Mouse (Mus musculus): ENCODE results near the gene Usp45. TPM values are rescaled to one million over a fixed set of nuclear protein-coding genes. Genes with fewer than 3 reads are reported as not detected.
"Not testable (repeated sequence)": the region's sequence is repeated elsewhere in the genome, so short reads cannot be mapped to it uniquely, and the experiment has no call there.

Usp45 gene
- total RNA-seq (2021): 10 to 100 TPM; 19.1 to 22.1 TPM
- long read RNA-seq, experiment 1, partial matches to known transcripts: 1 of 3 reads
- long read RNA-seq, experiment 1, other reads (novel, unspliced or antisense): 2 of 3 reads
- long read RNA-seq, experiment 2, partial matches to known transcripts: 1 of 1 reads
- long read RNA-seq, experiment 2, other reads (novel, unspliced or antisense): 0 of 1 reads

GRCm38 (mm10) chr4:21766863-21767304, at the start of gene Usp45, which contains the start of gene Tstd3:
Usp45 (plus strand) TSS chr4:21767156.
Tstd3 (minus strand) TSS chr4:21767212.
- peak; percentile 84 for DNase-seq

GRCm38 (mm10) chr4:21722752-21723334, 44.1 kb upstream of the Usp45 start:
- no peak for DNase-seq

GRCm38 (mm10) chr4:21726912-21727614, 39.9 kb upstream of the Usp45 start:
- peak; percentile 29 for DNase-seq

GRCm38 (mm10) chr4:21727615-21728165, 39.3 kb upstream of the Usp45 start, which contains the start of gene Ccnc:
Ccnc (plus strand) TSS chr4:21727701.
- DNase-seq: peak; percentile 96

GRCm38 (mm10) chr4:21739169-21739568, 27.8 kb upstream of the Usp45 start:
- peak; percentile 7 for DNase-seq

- not testable (repeated sequence) for DNase-seq
Observed at GRCm38 (mm10) chr4:21744142-21744541, 22.8 kb upstream of the Usp45 start.

GRCm38 (mm10) chr4:21745723-21746122, 21.2 kb upstream of the Usp45 start:
- DNase-seq: no peak

- no peak for DNase-seq
Observed at GRCm38 (mm10) chr4:21755123-21755789, 11.7 kb upstream of the Usp45 start.

GRCm38 (mm10) chr4:21758860-21759259, 8.1 kb upstream of the Usp45 start:
- no peak for DNase-seq

GRCm38 (mm10) chr4:21761416-21762160, 5.4 kb upstream of the Usp45 start:
- DNase-seq: no peak

GRCm38 (mm10) chr4:21763827-21764226, 3.1 kb upstream of the Usp45 start:
- DNase-seq: no peak

GRCm38 (mm10) chr4:21766171-21766862, 639 bp upstream of the Usp45 start:
- no peak for DNase-seq

- no peak for DNase-seq
Observed at GRCm38 (mm10) chr4:21771064-21771463, 4.1 kb downstream of the Usp45 start.

- DNase-seq: no peak
Observed at GRCm38 (mm10) chr4:21772306-21772705, 5.3 kb downstream of the Usp45 start.

GRCm38 (mm10) chr4:21776091-21776945, 9.4 kb downstream of the Usp45 start:
- DNase-seq: peak; percentile 99

GRCm38 (mm10) chr4:21776946-21777265, 9.9 kb downstream of the Usp45 start:
- no peak for DNase-seq

- no peak for DNase-seq
Observed at GRCm38 (mm10) chr4:21780816-21781726, 14.1 kb downstream of the Usp45 start.

- DNase-seq: no peak
Observed at GRCm38 (mm10) chr4:21786268-21786667, 19.3 kb downstream of the Usp45 start.

- DNase-seq: no peak
Observed at GRCm38 (mm10) chr4:21788903-21789302, 21.9 kb downstream of the Usp45 start.

All from adrenal gland, postnatal 10 days (tissue).